Mouse (Mus musculus): ENCODE measurements at regions not wholly inside any gene's neighbourhood (a gene's known extent, or its start where the extent isn't known, plus 50 kb on each side); places are given as distances from the start of the nearest gene placed in this dataset.
A peak's percentile ranks its signal among the peaks of the same experiment; 100 is the strongest.

- no peak for DNase-seq
Measured at GRCm38 (mm10) chr9:61862071-61862480, 52.3 kb downstream of the Rplp1 start.

GRCm38 (mm10) chr9:61860147-61860546 is 54.2 kb downstream of the Rplp1 start:
- DNase-seq, result peak; percentile 53 to 54

- DNase-seq, result peak; percentile 27 to 42
Measured at GRCm38 (mm10) chr9:61859438-61859837, 54.9 kb downstream of the Rplp1 start.

- DNase-seq, result no peak
Measured at GRCm38 (mm10) chr9:61857817-61858216, 56.5 kb downstream of the Rplp1 start.

- DNase-seq, result no peak
Measured at GRCm38 (mm10) chr9:61856686-61857085, 57.7 kb downstream of the Rplp1 start.

DNA sequence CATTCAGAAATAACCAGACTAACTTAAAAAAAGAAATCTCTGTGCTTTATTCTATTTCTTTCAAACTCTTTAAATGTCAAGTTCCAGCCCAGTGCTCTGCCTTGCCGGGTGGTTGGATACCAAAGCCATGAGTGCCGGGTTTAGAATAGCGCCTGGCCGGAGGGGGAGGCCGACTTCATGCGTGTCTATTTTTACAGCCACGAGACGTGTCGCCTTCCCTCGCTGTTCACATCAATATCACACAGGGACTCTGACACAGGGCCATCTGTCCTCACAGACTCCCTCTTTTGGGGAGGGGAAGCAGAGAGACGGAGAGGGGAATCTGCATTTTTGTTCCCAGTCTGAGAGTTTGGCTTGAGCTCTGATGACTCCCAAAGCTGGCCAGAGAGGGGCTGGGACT is 58.7 kb downstream of the Rplp1 start:
- DNase-seq, result no peak

GRCm38 (mm10) chr9:61853841-61854240 is 60.5 kb downstream of the Rplp1 start:
- no peak for DNase-seq

GRCm38 (mm10) chr9:61851331-61851730 is 63.0 kb downstream of the Rplp1 start:
- DNase-seq, result no peak

- DNase-seq, result no peak
Measured at GRCm38 (mm10) chr9:61848401-61848800, 65.9 kb downstream of the Rplp1 start.

GRCm38 (mm10) chr9:61847496-61847895 is 66.8 kb downstream of the Rplp1 start:
- no peak for DNase-seq

DNA sequence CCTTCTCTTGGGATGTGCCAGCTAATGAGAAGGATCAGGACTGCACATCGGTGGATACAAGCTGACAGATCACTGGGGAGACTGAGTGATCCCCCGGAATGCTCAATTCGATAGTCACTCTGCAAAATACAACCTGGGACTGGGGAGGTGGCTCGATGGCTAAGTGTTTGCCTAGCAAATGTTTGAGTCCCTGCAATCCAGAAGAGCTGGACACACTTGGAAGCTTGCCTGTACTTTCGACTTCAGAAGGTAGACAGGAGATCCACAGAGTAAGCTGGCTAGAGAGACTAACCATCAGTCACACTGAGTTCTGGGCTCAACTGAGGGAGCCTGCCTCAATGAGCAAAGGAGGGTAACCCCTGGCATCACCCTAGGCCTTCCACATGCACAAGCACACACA is 69.7 kb downstream of the Rplp1 start:
- DNase-seq, result no peak

DNA sequence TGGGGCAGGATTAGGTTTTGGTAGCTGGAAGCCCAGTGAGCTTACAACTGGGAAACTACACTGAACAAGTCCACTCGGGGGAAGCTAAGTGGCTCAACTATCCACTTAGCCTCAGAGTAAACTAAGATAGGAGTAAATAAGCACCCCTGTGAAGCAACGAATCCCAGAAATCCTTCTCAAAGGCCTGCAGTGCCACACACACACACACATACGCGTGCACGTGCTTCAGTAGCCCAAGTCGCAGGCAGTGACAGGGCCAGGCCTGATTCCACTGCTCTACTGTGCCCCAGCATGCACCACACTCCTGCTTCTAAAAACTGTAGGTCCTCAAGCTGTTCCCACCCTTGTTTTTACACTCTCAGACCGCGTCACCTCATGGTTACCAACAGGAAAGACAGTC is 70.2 kb downstream of the Rplp1 start:
- no peak for DNase-seq

GRCm38 (mm10) chr9:61843513-61843912 is 70.8 kb downstream of the Rplp1 start:
- DNase-seq, result no peak

- DNase-seq, result no peak
Measured at GRCm38 (mm10) chr9:61842384-61842783, 72.0 kb downstream of the Rplp1 start.

DNA sequence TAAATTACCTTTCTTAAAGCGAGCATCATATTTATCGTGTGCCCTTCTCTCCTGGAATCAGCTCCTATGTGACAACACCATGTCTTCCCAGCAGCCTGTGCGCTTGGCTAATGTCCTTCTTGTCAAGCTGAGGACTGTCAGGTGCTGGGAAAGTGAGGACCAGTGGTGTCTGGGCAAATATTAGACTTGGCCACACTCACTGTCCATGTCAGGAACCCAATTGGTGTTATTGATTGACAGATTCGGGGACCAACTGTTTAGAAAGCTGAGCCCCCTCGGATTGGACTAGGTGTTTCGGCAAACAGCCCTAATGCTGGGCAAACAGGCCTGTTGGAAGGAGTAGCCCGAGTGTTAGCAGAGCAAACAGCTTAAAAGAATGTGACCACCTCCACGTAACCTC is 73.1 kb downstream of the Rplp1 start:
- no peak for DNase-seq

- no peak for DNase-seq
Measured at GRCm38 (mm10) chr9:61840353-61840752, 74.0 kb downstream of the Rplp1 start.

DNA sequence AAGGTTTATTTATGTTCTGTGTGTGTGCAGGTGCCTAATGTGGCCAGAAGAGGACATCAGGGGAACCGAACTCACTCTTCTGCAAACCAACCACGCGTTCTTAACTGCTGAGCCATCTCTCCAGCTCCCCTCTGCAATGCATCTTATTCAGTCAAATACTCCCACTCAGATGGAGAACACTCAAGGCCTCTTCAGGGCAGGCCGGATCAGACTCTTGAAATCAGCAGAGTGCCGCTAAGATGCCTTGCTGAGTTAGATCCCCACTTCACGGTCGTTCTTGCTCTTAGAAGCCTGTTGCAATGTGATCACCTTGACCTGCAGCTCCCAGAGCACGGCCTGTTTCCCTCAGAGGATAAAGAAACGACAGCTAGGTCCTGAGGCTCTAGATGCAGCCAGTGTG is 81.1 kb downstream of the Rplp1 start:
- no peak for DNase-seq

GRCm38 (mm10) chr9:61830236-61830635 is 84.1 kb downstream of the Rplp1 start:
- peak; percentile 82 to 84 for DNase-seq

GRCm38 (mm10) chr9:61829736-61830135 is 84.6 kb downstream of the Rplp1 start:
- DNase-seq, result peak; percentile 3 to 23

GRCm38 (mm10) chr9:61829301-61829700 is 85.0 kb downstream of the Rplp1 start:
- no peak for DNase-seq

- DNase-seq, result no peak
Measured at GRCm38 (mm10) chr9:61827721-61828120, 86.6 kb downstream of the Rplp1 start.

DNA sequence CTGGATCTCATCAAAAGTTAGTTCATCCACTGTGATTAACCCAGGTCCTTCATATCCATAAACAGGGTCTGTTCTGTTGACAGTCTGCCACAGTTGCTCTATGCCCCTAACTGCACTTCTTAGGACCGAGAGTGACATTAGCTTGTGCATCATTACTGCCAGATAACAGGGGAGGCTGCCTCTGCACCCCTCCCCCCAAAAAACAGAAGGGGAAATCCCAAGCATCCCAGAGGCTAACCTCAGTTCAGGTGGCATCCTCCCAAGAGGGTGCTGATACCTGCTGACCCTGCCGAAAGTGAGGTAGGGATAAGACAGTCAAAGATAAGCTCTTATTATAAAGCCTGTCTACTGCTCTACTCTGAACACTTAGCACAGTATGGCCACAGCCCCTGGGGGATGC is 87.3 kb downstream of the Rplp1 start:
- DNase-seq, result no peak

DNA sequence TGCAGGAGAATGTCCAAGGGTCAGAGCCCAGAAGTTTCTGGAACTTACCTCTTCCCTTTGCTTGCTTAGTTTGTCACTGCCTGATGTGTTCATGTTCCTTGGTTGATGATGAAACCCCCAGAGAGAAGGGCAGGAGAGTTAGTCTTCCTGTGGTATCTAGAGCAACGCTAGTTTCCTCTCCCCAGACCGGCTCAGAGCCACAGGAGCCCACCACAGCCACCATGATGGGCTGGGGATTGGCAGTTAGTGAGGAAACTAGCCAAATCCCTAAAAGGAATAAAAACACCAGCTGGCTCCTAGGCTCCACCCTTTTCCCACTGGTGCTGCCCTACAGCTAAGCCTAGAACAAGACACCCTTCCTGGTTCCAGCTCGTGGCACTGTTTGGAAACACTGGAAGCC is 87.9 kb downstream of the Rplp1 start:
- DNase-seq, result no peak

DNA sequence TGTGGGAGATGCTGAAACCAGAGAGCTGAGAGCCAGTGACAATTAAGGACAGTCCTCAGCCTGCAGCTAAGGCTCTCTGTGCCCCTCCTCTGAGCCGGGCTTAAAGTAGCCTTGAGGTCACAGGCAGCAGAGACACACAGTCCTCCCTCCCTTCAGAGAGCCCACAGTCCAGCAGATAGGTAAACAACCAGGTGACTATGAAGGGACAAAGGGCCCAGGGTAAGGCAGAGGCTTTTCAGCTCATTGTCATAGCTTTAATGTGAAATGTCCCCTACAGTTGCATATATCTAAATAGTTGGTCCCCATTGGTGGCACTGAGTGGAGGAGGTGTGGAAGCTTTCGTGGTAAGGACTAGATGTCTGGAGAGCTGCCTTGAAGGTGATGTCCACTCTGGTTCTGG is 88.5 kb downstream of the Rplp1 start:
- no peak for DNase-seq

- no peak for DNase-seq
Measured at GRCm38 (mm10) chr9:61819836-61820235, 94.5 kb downstream of the Rplp1 start.

DNA sequence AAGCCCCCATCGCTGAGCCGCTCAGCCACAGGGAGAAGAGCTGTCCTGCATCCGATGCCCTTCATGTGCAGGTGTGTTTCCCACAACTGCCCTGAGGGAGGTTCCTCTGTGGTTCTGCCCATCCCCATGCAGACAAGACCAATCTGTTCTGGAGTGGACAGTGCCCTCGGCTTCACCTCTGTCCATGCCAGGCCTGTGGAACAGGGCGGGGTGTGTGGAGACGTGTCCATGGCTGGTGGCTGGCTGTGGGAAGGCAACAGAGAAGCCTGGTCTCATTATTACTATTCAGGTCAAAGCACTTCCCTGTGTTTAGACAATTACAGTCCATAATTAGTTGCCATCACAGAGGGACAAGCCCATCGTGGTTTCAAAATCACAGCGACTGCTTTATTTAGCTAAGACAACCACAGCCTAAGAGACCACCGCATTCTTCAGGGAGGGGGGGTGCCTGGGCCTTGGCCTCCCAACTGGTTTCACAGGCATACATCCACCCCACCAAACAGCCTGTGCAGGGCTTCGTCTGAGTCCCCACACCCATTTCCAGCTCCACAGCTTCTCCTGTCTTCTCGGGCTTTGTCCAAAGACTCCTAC is 97.7 kb downstream of the Rplp1 start:
- no peak for DNase-seq

Data from thymus, postnatal 36 days (tissue).